Mouse (Mus musculus) 3134 (cell line): ENCODE measurements at regions not wholly inside any gene's neighbourhood (a gene's known extent, or its start where the extent isn't known, plus 50 kb on each side); places are given as distances from the start of the nearest gene placed in this dataset.

Source experiments
- DNase-seq: peaks from one replicate; pipeline ENCODE4 v3.0.0-alpha.2; 2011; ENCODE audit warnings: low spot score; ENCODE audit not compliant: insufficient read length; ENCODE audit errors: extremely low read depth

DNA sequence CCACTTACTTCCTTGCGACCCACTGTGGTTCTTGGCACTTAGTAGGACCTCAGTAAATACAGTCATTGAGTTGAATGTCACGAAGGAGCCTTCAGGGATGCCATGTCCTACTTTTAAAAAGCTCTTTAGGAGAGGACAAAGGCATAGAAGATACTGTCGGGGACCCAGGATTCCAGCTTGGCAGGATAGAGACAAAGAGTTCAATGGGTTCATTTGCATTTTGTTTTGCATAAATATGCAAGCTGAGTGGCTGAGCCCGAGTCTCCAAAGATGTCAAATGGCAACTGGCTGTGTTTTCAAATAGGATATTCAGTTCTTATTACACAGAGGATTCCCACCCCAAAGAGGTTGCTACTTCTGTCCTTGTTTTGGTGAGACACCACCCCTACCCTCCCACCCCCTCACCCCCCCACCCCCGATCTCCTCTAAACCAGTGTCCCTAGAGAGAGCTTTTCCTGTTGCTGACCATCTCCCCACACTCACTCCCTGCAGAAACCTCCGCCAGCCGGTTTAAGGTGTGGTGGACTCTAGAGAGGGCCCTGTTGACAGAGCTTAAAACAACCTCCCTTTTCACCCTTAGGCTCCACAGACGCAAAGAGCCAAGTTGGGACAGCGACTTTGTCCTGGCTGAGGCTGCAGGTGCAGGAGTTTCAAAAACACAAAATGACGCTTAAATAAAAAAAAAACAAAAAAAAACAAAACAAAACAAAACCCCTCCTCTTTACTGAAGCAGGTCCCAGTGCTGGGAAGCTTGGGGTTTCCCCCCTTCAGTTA, 57.9 kb downstream of the Sox9 start:
- no peak for DNase-seq

DNA sequence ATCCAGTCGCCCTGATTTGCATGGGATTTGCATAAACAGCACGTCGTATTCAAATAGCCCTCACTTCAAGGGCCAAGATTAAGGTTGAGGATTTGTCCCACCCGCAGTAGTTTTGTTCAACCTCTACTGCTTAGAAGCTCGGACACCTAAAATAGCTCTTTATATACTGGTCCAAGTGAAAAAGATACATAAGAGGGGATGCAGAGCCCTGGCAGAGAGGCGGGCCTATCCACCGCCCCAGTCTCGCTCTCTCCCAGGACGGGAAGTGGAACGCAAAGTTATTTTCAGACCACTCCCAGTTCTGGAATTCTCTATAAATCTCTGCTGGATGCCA, 58.4 kb downstream of the Sox9 start:
- no peak for DNase-seq

DNA sequence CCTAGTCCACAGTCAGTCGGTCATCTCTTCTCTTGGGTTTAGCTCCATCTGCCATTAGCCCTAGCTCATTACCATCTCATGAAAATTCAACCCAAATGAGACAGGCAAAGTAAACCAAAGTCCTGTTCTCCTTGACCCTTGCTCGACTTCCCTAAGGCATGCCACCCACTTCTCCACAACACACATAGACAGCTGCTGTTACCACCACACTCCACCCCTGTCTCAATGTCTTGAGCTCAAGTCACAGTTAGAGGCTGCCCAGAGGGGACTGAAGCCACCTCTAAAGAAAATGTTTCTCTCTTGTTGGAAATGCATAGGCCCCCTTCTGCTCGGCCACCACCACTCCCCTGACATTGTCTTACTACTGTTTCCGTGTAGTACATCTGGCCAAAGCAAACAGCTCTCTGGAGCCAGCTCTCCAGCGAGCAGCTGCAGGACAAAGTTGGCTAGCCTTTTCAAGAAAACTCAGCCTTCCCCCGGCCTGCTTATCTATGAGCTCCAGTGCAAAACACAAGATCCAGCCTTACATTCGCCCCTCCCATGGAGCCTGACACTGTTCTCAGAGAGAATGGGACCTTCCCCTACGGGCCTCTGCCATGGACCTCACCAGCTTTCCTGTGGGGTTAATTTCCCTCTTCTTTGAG, 62.4 kb downstream of the Sox9 start:
- no peak for DNase-seq

GRCm38 (mm10) chr11:112847146-112847545, 65.1 kb downstream of the Sox9 start:
- DNase-seq, result no peak

DNA sequence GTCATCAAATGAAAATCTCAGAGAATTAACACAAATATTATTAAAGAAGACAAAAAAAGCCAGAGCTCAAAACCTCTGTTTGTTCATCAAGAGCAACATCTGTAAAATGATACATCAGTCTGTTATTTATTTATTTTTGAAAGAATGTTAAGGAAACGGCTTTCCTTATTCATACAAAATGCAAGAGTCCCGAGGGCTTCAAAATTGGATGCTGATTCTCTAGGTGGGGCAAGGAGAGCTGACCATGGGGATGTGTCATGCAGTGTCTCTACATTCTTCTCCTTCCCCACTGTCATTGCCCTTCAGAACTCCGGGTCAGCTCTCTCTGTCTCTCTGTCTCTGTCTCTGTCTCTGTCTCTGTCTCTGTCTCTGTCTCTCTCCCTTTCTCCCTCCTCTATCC, 65.8 kb downstream of the Sox9 start:
- no peak for DNase-seq

GRCm38 (mm10) chr11:112849974-112850373, 68.0 kb downstream of the Sox9 start:
- peak; percentile 28 for DNase-seq

DNA sequence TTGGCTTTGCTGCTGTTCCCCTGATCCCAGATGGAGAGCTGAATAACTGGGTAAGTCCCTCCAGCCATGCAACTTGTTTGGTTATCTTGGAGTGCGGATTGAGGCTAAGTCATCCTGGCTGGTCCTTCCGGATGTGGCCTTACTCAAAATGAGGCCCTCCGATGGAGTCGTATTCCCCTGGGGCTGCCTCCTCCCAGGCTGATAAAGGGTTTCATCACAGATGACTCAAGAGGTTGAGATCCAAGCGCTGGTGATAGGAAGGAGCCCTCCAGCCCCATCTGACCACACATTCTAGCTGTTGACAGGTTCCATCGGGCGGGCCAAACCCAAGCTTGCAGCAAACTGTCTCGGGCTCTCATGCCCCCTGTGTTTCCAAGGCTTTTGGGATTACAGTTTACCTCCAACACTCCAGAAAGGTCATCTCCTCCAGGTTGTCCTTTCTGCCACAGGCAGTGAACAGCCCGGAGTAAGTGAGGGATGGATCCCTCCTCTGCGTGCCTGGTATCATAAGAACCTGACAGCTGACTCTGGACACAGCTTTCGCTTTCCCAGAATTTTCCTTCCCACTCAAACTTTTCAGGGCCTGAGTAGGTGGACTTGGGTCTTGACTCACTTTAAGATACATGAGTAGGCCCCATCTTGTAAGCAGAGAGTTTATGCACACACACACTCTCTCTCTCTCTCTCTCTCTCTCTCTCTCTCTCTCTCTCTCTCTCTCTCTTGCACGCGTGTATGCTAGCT, 68.7 kb downstream of the Sox9 start:
- DNase-seq, result peak; percentile 63

- peak; percentile 14 for DNase-seq
These were observed 69.3 kb downstream of the Sox9 start for GRCm38 (mm10) chr11:112851321-112851720.

GRCm38 (mm10) chr11:112855975-112856374, 74.0 kb downstream of the Sox9 start:
- no peak for DNase-seq

DNA sequence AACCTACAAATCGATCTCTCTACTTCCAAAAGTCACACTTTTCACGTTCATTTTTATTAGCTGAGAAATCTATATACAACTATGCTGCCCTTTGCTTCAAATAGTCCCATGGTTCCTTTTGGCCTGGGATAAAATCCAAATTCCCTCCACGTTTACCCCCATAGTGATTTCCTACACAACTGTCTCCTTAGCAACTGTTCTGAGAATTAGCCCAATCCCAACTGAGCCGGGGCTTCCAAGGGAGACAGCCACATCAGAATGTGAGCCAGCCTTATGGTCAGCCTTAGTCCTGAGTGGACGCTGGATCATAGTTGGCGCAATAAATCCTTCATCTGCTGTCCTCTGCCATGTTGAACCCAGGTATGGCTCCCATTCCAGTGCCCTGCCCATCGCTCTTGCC, 77.3 kb downstream of the Sox9 start:
- no peak for DNase-seq

DNA sequence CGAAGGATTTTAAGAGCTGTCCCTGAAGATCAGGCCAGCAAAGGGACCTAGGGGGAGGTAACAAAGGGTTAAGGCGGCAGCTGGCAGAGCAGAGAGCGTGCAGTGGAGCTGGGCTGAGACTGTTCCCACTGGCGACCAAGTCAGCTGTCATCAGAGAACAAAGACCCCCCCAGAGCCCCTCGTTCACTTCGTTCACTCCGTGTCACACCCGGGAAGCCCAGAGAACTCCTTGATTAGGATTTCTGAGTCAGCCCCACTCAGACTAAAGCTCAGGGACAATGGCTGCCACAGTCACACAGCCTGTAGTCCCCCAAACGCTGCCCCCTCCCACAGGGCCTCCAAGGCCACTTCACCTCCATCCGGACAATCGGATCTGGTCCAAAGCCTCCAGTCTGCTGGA, 78.8 kb downstream of the Sox9 start:
- no peak for DNase-seq

- no peak for DNase-seq
These were observed 79.2 kb downstream of the Sox9 start for GRCm38 (mm10) chr11:112861233-112861632.

- no peak for DNase-seq
These were observed 83.8 kb downstream of the Sox9 start for GRCm38 (mm10) chr11:112865836-112866235.

- DNase-seq, result no peak
These were observed 87.5 kb downstream of the Sox9 start for GRCm38 (mm10) chr11:112869571-112869970.

- no peak for DNase-seq
These were observed 88.4 kb downstream of the Sox9 start for GRCm38 (mm10) chr11:112870201-112871035.

GRCm38 (mm10) chr11:112872677-112873367, 90.8 kb downstream of the Sox9 start:
- no peak for DNase-seq

GRCm38 (mm10) chr11:112874239-112874638, 92.2 kb downstream of the Sox9 start:
- no peak for DNase-seq

DNA sequence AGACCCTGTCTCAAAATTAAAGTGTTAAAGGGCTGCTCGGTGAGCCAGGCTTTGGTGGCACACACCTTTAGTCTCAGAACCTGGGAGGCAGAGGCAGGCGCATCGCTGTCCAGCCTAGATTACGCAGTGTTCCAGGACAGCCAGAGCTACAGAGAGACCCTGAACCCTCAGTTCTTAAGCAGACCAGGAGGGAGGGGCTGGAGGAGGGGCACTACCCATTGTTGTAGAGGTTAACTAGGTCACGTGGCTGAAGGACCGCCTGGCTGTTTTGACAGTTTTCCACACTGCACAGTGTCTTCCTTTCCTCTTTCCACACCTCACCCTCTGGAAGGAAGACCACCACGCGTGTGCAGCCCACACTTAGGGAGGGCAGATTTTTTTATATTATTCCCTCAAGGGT, 94.2 kb downstream of the Sox9 start:
- no peak for DNase-seq

- no peak for DNase-seq
These were observed 96.4 kb downstream of the Sox9 start for GRCm38 (mm10) chr11:112878436-112878835.

DNA sequence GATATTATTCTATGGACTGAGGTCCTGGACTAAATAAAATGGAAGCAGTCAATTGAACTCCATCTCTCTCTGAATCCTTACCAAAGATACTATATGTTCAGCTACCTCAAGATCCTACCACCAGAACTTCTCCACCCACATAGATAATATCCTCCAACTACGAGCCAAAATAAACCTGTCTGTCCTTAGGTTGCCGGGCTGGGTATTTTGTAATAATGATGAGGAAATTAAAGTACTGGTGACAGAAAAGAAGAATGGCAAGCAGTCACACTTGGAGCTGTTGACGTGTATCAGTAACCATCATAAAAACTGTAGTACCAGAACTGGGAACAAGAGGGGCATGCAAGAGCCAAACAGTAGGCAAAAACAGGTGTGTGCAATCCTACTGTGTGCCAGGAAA, 98.7 kb downstream of the Sox9 start:
- no peak for DNase-seq
